Mouse (Mus musculus): ENCODE measurements at regions not wholly inside any gene's neighbourhood (a gene's known extent, or its start where the extent isn't known, plus 50 kb on each side); places are given as distances from the start of the nearest gene placed in this dataset.

DNA sequence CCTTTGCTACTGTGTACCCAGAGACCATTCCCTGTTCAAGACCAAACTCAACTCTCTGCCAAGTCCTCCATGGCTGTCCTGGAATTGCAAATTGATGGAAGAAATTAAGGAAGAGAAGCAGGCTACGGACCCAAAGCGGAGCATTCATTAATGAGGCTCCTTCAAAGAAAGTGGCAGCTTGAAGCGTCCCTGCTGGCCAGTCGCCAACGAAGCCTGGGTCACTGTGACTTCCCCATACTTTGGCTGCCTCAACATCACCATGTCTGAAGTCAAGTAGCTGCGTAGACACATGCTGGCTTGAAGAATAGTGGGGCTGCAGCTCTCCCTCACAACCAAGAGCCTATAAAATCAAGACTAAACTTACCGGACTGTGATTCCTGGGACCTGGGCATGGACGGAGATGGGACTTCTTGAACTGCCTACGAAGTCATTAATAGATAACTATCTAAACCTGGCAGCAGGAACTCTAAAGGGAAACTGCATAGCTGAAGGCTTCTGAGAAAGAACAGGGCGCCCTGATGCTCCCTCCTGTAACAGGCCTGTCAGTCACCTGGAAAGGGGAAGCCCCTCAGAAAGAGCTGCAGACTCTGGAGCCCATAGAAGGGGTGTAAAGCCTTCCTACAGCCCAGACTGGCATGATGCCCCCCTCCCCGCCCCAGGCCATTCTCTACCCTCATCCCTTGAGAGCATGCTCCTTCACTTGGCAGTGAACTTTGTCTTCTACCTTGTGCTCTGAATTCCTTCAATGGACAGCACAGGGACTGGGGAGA lies 116.0 kb upstream of the Selenok start:
- H3K36me3 ChIP-seq (ENCODE audit: control insufficient read depth, insufficient read depth, low read length, poor library complexity, severe bottlenecking): no peaks in the 10 kb centered on the region
- no peak overlapping the region for H3K27ac ChIP-seq (ENCODE audit: insufficient read depth, low read length)
- H3K9ac ChIP-seq (ENCODE audit: low read depth, poor library complexity, severe bottlenecking): no peak overlapping the region
- TF ChIP-seq CTCF (IDR thresholded peaks at IDR 0.05; ENCODE audit: low read depth, low read length): no peak
- no peak for TF ChIP-seq EP300 (IDR thresholded peaks at IDR 0.05; ENCODE audit: insufficient read depth, low read depth, low read length)
- no peak for TF ChIP-seq POLR2A (IDR thresholded peaks at IDR 0.05; ENCODE audit: insufficient read depth, low read length)
- no peaks in the 10 kb centered on the region for H3K4me1 ChIP-seq (ENCODE audit: control insufficient read depth, insufficient read depth, low read length)
- H3K27me3 ChIP-seq (ENCODE audit: control insufficient read depth, insufficient read depth, low read length, poor library complexity, severe bottlenecking): no peaks in the 10 kb centered on the region
- H3K9me3 ChIP-seq (replicated peaks; ENCODE audit: control insufficient read depth, insufficient read depth, low read length, poor library complexity, severe bottlenecking): no peaks in the 10 kb centered on the region
- no peak overlapping the region for H3K4me3 ChIP-seq (ENCODE audit: low read depth, low read length)

DNA sequence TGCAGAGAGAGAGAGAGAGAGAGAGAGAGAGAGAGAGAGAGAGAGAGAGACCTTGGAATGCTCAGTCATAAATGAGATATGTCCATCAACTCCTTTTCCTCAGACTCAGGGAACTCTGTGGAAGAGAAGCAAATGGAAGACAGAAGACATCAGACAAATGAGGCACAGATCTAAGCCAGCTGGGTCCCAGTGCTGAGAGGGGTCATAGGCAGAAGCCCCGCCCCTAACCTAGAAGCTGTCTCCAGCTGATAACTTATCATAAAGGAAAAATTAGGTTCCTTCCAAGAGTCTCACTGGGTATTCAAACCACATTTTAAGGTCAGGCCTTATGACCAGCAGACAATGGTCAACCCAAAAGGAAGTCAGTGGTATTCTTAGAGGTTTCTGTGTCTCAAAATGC lies 106.1 kb upstream of the Selenok start:
- Histone ChIP-seq H3K4me3 (ENCODE audit: low read depth, low read length) (no peak overlapping the region), H3K9ac (ENCODE audit: low read depth, poor library complexity, severe bottlenecking) (no peak overlapping the region), H3K9me3 (replicated peaks; ENCODE audit: control insufficient read depth, insufficient read depth, low read length, poor library complexity, severe bottlenecking) (no peaks in the 10 kb centered on the region), H3K27me3 (ENCODE audit: control insufficient read depth, insufficient read depth, low read length, poor library complexity, severe bottlenecking) (no peaks in the 10 kb centered on the region), H3K36me3 (ENCODE audit: control insufficient read depth, insufficient read depth, low read length, poor library complexity, severe bottlenecking) (no peaks in the 10 kb centered on the region), H3K27ac (ENCODE audit: insufficient read depth, low read length) (no peak overlapping the region), H3K4me1 (ENCODE audit: control insufficient read depth, insufficient read depth, low read length) (no peaks in the 10 kb centered on the region)
- no peak for TF ChIP-seq EP300 (IDR thresholded peaks at IDR 0.05; ENCODE audit: insufficient read depth, low read depth, low read length)
- no peak for TF ChIP-seq CTCF (IDR thresholded peaks at IDR 0.05; ENCODE audit: low read depth, low read length)
- TF ChIP-seq POLR2A (IDR thresholded peaks at IDR 0.05; ENCODE audit: insufficient read depth, low read length): no peak

DNA sequence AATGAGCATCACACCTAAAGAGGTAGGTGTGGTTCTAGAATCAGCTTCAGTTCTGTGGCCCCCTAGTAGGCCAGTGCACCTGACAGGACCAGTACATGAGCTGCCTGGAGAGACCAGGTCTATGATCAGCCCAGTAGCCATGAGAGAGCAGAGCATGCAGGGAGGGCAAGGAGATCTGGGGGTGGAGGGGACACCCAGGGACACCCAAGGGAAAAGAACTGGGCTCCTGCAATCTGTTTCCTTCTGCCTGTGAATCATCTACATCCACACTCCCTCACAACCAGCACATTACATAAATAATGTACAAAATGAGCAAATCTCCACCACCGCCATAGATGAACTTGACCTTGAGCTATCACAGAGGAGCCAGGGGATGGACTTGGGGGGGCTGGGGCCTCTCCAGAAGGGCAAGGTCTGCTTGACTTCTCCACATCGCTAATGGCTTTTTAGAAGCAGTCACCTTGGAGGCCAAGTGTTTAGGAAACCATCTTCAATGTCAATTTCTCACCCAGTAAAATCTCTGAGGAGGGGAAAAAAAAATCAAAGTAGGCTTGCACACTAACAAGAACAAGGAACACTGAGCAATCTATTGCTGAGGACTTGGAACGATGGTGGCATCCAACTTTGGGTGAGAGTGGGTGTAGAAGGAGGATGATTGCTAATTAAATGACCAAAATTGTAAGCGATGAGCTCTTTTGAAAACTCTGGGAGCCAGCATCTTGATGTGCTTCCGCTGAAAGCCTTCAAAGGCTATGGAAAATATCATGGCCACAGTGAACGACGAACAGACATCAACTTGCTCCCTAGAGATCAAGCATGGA lies 101.4 kb upstream of the Selenok start:
- TF ChIP-seq POLR2A (IDR thresholded peaks at IDR 0.05; ENCODE audit: insufficient read depth, low read length) (no peak), CTCF (IDR thresholded peaks at IDR 0.05; ENCODE audit: low read depth, low read length) (no peak), EP300 (IDR thresholded peaks at IDR 0.05; ENCODE audit: insufficient read depth, low read depth, low read length) (no peak)
- Histone ChIP-seq H3K4me1 (ENCODE audit: control insufficient read depth, insufficient read depth, low read length) (no peaks in the 10 kb centered on the region), H3K36me3 (ENCODE audit: control insufficient read depth, insufficient read depth, low read length, poor library complexity, severe bottlenecking) (no peaks in the 10 kb centered on the region), H3K9me3 (replicated peaks; ENCODE audit: control insufficient read depth, insufficient read depth, low read length, poor library complexity, severe bottlenecking) (peaks cover 5% of the 10 kb centered on the region), H3K27ac (ENCODE audit: insufficient read depth, low read length) (no peak overlapping the region), H3K9ac (ENCODE audit: low read depth, poor library complexity, severe bottlenecking) (no peak overlapping the region), H3K4me3 (ENCODE audit: low read depth, low read length) (no peak overlapping the region), H3K27me3 (ENCODE audit: control insufficient read depth, insufficient read depth, low read length, poor library complexity, severe bottlenecking) (no peaks in the 10 kb centered on the region)

DNA sequence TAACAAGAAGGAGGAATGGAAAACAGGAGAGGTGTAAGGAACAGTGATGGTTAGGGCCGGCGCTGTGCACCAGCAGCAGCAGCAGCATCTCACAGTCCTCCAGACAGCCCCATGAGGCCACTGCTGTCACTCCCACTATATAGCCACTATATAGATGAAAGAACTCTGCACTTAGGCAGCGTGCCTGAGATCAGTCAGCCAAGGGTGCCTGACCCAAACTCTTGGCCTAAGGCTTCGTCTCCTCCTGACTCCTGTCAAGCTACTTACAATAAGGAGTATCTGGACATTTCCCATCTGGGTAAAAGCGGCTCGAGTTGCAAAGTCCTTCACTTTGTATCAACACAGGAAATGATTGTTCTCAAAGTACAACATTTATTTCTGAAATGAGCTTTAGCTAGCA lies 100.8 kb upstream of the Selenok start:
- Histone ChIP-seq H3K36me3 (ENCODE audit: control insufficient read depth, insufficient read depth, low read length, poor library complexity, severe bottlenecking) (no peaks in the 10 kb centered on the region), H3K27ac (ENCODE audit: insufficient read depth, low read length) (no peak overlapping the region), H3K9me3 (replicated peaks; ENCODE audit: control insufficient read depth, insufficient read depth, low read length, poor library complexity, severe bottlenecking) (peaks cover 5% of the 10 kb centered on the region), H3K27me3 (ENCODE audit: control insufficient read depth, insufficient read depth, low read length, poor library complexity, severe bottlenecking) (no peaks in the 10 kb centered on the region), H3K4me1 (ENCODE audit: control insufficient read depth, insufficient read depth, low read length) (no peaks in the 10 kb centered on the region), H3K9ac (ENCODE audit: low read depth, poor library complexity, severe bottlenecking) (no peak overlapping the region), H3K4me3 (ENCODE audit: low read depth, low read length) (no peak overlapping the region)
- TF ChIP-seq EP300 (IDR thresholded peaks at IDR 0.05; ENCODE audit: insufficient read depth, low read depth, low read length): no peak
- TF ChIP-seq POLR2A (IDR thresholded peaks at IDR 0.05; ENCODE audit: insufficient read depth, low read length): no peak
- no peak for TF ChIP-seq CTCF (IDR thresholded peaks at IDR 0.05; ENCODE audit: low read depth, low read length)

DNA sequence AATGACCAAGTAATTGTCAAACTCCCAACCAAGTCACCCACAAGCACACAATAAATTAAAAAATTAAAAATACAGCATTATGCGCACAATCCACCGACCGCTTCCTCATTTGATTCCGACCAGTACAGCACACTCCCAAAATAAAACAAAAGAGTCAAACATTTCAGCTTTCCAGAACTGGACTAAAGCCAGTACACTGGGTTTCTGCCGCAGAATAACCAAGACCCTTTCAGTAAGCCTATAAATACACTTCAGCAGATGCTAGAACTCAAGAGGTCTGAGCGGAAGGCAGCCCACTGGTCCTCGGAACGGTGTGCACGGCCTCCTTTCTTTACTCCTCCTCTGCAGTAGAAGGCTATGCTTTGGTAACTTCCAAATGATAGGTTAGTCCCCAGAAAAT lies 98.2 kb upstream of the Selenok start:
- TF ChIP-seq EP300 (IDR thresholded peaks at IDR 0.05; ENCODE audit: insufficient read depth, low read depth, low read length): no peak
- TF ChIP-seq CTCF (IDR thresholded peaks at IDR 0.05; ENCODE audit: low read depth, low read length): no peak
- no peak for TF ChIP-seq POLR2A (IDR thresholded peaks at IDR 0.05; ENCODE audit: insufficient read depth, low read length)
- H3K36me3 ChIP-seq (ENCODE audit: control insufficient read depth, insufficient read depth, low read length, poor library complexity, severe bottlenecking): no peaks in the 10 kb centered on the region

DNA sequence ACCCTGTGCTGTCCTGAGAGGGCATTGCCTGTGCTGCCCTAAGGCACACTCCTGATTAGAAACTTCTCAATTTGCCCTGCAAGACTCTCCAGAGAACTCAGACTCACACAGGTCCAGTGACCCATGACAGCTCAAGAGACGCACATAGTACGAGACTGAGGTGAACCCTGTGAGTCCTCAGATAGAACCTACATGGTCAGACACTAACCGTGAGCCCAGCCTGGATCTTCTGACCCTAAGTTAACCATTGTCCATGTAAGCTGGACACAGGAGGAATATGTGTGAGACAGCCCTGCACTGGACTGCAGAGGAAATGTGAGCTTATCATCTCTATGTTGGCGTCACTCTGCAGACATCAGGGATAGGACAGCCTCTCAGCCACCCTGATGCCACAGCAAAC lies 91.4 kb upstream of the Selenok start:
- H3K36me3 ChIP-seq (ENCODE audit: control insufficient read depth, insufficient read depth, low read length, poor library complexity, severe bottlenecking): no peaks in the 10 kb centered on the region
- no peaks in the 10 kb centered on the region for H3K27me3 ChIP-seq (ENCODE audit: control insufficient read depth, insufficient read depth, low read length, poor library complexity, severe bottlenecking)
- no peak overlapping the region for H3K27ac ChIP-seq (ENCODE audit: insufficient read depth, low read length)
- no peaks in the 10 kb centered on the region for H3K4me1 ChIP-seq (ENCODE audit: control insufficient read depth, insufficient read depth, low read length)
- TF ChIP-seq CTCF (IDR thresholded peaks at IDR 0.05; ENCODE audit: low read depth, low read length) (no peak), EP300 (IDR thresholded peaks at IDR 0.05; ENCODE audit: insufficient read depth, low read depth, low read length) (no peak), POLR2A (IDR thresholded peaks at IDR 0.05; ENCODE audit: insufficient read depth, low read length) (no peak)
- H3K4me3 ChIP-seq (ENCODE audit: low read depth, low read length): no peak overlapping the region
- H3K9me3 ChIP-seq (replicated peaks; ENCODE audit: control insufficient read depth, insufficient read depth, low read length, poor library complexity, severe bottlenecking): peaks cover 5% of the 10 kb centered on the region
- no peak overlapping the region for H3K9ac ChIP-seq (ENCODE audit: low read depth, poor library complexity, severe bottlenecking)

More for the DNA sequence above, 98.2 kb upstream of the Selenok start:
- Histone ChIP-seq H3K4me1 (ENCODE audit: control insufficient read depth, insufficient read depth, low read length) (no peaks in the 10 kb centered on the region), H3K9ac (ENCODE audit: low read depth, poor library complexity, severe bottlenecking) (no peak overlapping the region), H3K27ac (ENCODE audit: insufficient read depth, low read length) (no peak overlapping the region), H3K9me3 (replicated peaks; ENCODE audit: control insufficient read depth, insufficient read depth, low read length, poor library complexity, severe bottlenecking) (peaks cover 5% of the 10 kb centered on the region), H3K27me3 (ENCODE audit: control insufficient read depth, insufficient read depth, low read length, poor library complexity, severe bottlenecking) (no peaks in the 10 kb centered on the region), H3K4me3 (ENCODE audit: low read depth, low read length) (no peak overlapping the region)
